Mouse (Mus musculus): Measurements from ENCODE around the gene Zfp277.

Zfp277 gene

DNA sequence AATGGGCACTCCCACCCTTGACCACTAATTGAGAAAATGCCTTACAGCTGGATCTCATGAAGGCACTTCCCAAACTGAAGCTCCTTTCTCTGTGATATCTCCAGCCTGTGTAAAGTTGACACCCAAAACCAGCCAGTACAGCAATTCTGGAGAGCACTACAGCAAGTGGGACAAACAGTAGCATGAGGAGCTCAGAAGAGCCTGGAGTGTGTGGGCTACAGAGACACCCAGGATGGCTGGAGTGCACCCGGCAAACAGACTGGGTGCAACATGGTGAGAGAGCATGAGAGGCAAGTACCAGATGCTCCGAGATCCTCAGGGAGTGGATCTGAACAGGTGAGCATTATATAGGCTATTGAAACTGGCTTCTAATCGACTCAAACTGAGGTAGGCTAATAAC is 93.8 kb downstream of the Zfp277 start:
- no peak for DNase-seq (ENCODE audit: low read depth)

DNA sequence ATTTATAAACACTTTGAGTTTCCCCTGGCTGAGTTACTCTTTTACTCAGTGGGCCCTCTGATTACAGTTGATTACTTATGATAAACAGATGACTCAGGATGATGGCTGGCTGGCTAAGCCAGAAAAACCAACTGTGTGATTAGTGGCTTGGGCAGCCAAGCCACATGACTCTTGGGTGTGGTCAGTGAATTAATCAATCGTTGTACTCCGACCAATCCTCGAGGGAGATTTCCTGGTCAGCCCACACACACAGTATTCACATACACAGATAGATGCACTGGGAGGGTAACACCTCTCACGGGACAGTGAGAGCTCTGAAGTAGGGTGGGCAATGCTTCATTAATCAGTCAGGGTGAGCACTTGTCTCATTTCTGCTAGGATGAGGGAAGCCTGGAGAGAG is 97.5 kb downstream of the Zfp277 start:
- DNase-seq (ENCODE audit: low read depth), result no peak

DNA sequence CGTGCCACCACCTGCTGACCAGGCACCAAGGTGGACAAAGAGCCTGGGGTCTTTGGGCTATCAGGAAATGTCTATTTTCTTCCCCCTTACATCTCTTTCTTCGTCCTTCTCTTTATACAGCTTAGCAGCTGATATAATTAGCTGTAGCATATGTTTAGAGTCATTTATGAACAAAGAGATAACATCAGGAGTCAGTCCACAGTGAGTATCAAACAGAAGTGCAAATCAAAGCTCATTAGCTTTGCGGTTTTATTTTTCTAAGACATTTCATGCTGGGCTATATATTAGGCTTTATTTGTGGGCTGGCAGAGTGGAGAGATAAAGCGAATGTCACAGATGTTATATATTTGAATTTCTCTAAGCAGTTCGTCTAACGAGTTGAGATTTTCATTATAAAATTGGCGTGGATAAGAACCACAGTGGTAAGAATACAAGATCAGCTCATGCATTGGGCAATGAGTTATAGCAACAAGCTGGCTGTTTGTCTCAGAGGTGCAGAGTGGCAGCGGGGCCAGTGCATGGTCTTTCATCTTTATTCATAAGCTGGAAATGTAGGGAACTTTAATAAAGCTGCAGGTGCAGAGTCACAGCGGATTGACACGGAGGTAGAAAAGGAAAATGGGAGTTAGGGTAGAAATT is 98.5 kb downstream of the Zfp277 start:
- no peak for DNase-seq (ENCODE audit: low read depth)

DNA sequence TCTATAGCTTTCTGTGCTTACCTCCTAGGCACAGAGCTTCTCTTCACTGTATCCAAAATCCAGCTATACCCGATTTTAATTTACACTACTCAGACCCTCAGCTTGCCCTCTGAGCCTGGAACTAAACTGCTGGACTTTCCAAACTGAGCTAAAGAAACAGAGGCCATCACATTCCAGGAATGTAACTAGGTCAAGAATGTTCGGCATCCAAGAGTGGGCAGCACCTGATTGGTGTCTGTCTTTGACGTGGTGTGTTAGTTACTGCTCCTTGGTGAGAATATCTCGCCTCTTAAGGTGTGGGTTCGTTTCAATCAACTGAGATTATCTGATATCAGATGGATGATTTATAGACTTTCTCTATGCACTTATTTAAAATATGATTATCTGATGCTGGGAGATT is 104.3 kb downstream of the Zfp277 start:
- no peak for DNase-seq (ENCODE audit: low read depth)

DNA sequence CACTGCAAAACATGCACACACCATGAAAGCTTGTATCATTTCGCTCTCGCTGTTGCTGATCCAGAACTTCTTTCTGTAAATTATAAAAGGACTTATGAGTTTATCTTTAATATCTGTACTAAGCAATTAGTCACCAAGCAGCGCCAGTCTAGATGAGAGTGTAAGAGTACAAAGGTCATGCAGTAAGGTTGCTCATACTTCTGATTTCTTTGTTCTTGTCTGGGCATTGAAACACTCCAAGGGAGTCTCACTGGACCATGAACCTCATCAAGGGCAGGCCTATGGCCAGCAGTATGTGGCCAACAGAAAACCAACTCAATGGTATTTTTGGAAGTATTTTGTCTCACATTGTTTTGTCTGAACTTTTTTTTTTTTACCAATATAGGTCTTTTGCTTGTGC is 110.4 kb downstream of the Zfp277 start:
- no peak for DNase-seq (ENCODE audit: low read depth)

DNA sequence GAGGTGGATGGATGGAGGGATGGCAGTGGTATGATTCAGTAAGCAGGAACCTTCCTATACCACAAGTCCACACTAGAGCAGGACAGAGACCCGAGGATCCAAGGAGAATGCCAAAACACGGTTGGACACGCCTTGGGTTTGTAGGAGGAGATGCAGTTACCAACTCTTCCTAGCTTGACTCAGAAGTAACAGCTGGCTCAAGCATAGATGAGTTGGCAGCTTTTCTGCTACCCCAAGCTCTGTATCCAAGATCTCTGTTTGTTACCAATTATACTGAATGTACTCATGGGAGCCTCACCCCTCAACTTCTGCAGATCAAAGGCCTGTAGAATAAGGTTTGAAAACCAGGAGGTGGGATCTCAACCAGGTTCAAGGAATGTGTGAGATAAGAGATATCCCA is 114.2 kb downstream of the Zfp277 start:
- DNase-seq (ENCODE audit: low read depth), result no peak

DNA sequence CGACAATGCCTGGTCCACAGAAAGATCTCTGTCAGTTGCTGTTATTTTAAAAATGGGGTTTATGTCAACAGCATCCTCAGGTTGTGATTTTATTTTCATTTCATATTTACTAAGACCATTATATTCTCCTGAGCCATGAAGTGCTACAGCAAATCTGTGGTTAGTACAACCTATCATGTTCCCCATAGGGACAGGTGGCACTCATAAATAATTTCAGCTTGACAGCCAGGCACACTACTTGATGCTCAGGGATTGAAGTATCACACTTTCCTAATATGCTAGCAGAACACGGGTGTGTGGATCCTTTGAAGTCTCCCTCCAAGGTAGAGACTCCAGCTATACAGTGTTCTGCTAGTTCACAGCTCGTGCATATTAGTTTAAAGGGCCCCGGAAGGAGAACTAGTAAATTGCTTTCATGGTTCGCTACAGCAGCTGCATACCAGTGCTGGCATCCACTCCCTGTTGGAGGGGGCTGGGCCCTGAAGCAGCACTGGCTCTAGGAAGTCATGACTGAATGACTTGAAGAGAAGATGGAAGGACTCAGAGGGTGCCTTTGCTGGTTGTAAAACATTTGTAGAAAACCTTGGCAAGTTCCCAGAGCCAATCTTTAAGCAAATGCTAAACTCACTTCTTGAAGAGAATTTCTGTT is 118.6 kb downstream of the Zfp277 start:
- DNase-seq (ENCODE audit: low read depth), result no peak

DNA sequence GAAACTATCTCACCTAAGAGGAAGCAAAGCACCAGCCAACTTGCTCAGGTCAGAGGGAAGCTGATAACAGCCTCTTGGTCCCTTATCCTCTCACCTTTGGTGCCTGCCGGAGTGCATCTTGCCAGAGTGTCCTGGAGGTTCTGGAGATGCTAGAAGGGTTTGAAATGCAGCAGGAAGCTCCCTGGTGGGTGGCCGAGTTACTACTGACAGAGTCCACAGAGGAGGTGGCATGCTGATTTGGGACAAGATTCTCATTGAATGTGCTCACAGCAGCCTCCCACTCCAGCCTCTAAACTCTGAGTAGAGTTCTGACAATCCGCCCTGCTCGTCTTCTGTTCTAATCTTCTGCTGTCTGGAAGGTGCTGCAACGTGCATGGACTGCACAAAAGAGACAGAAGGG is 120.1 kb downstream of the Zfp277 start:
- DNase-seq (ENCODE audit: low read depth), result no peak

DNA sequence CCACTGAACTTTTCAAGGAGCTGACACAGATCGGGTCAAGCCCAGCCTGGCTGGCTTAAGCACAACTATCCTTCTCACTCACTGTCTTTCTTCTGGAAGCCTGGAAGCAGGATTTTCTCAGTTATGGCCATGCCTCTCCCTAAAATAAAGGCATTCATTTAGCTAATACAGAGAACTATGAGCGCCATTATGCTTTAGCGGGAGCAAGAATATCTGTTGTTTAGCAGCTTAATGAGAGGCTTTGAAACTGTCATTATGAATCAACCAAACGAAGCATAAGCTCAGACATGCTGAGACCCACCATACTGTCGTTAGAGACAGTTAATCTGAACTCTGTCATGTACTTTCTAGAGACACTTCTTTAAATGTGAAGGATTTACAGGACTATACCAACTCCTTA is 120.9 kb downstream of the Zfp277 start:
- DNase-seq (ENCODE audit: low read depth), result no peak

DNA sequence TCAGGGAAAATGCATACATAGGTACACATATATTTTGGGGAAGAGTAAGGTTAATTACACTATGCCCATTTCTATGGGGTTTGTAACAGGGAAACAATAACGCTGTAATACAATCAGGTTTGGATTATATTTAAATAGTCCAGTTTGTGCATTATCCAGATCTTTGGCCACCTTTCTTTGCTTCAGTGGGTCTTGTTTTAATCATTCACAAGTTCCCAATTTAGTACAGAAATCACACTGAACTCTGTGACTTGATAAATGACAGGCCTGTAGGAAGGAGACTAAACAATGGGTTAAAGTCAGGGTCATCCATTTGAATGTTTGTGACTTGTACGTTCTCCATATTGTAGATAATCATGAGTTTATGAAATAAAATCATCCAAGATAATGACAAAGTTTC is 130.6 kb downstream of the Zfp277 start:
- DNase-seq (ENCODE audit: low read depth), result no peak

DNA sequence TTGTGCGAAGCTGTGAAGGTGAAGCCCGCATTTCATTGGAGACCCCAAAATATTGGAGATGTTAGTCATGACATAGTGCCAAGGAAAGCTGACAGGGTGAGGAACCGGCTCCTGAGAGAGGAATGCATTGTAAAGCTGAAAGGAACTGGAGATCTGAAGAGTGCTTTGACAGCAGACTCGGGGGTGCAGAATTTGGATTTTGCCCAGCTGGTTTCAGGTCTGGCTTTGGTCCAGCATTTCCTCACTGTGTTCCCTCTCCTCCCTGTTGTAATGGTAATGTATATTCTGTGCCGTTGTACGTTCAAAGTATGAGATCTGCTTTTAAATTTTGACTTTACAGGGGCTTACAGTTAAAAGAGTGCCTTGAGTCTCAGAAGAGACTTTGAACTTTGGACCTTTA is 141.7 kb downstream of the Zfp277 start:
- no peak for DNase-seq (ENCODE audit: low read depth)

DNA sequence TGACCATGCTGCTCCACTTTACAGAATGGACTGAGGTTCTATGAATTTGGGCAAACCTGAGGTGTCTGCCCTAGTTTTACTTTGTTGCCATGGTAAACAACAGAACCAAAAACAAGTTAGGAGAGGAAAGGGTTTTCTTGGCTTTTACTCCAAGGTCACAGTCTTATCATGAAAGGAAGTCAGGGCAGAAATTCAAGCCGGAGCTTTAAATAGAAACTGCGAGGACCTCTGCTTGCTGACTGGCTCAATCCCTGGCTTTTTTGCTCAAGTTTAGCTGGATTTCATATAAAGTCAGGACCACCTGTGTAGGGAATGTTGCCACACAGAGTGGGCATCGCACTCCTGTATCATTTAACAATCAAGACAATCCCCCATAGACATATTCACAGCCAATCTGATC is 147.1 kb downstream of the Zfp277 start:
- DNase-seq (ENCODE audit: low read depth), result no peak

DNA sequence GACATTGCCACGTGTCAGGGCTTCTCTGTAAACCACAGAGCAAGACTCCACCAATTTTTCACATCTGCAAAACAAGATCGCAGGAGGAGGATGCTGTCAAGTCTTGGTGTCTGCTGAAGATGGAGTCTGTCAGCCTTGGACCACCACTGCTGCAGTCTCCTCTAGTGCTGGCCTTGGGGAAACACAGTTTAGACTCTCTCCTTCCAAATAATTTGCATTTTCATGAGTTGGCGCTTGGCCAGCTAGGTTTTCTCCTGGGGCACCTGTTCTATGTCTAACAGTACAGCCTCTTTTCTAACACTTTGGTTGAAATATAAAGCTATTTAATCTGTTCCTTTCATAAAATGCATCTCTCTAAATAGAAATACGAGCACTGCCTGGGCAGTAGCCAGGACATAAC is 159.2 kb downstream of the Zfp277 start:
- no peak for DNase-seq (ENCODE audit: low read depth)

DNA sequence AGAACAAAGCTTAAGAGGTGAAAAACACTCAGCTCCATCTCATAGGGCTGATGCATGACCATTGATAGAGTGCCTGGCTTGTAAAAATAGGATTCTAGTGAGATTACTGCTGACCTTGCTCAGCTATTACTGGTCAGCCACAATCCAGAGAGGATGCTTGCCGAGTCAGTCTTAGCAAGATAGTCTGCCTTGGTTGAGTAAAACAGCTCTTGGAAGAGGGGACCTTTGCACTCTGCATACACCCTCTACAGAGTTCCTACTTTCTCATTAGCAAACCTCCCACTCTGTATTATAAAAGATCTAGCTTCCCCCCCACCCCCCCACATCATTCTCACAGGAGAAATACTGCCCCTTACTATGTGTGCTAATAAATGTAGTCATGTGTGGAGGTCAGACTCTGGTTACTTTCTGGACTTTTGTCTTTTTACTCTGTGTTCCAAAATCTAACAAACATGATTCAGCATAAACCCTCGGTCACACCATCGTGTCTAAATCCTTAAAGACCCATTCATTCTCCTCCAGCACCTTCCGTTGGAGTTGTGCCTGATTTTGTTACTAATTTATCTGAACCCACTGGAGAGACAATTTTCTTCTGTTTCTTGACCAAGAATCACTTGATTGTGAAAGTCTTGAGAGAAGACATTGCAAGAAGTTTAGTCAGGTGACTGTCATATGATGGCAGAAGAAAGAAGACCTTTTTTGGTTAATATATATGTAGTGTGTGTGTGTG is 164.9 kb downstream of the Zfp277 start:
- no peak for DNase-seq (ENCODE audit: low read depth)

DNA sequence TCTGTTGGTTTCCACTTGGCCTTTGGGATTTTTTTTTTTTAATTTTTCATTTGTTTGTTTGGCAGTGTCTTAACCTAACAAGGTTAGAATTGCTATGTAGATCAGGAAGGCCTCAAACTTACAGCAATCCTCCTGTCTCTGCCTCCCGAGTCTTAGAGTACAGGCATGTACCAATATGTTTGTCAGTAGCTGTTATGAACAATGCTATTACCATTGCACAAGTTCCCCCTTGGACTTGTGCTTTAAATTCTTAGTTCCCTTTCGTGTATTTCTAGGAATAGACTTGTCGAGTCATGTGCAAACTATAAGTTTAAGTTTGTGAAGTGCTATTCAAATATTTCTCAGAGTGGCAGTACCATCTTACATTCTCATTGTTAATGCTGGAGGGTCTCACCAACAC is 168.1 kb downstream of the Zfp277 start:
- no peak for DNase-seq (ENCODE audit: low read depth)

DNA sequence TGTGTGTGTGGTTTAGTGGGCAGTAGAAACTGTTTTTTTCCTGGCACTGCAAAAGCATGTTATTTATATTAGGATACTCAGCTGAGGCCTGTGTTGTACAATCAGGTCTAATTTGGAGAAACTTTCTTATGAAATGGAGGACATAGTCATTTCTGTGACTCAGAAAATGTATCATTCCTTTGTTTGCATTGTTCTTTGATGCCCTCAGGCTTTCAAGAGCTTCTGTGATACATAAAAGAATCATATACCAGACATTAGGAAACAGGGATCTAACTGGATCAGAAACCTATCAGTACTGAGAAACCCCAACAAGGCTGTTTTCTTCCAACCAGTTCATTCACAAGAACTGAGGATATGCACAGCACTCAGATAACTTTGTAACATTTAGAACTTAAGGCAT is 170.8 kb downstream of the Zfp277 start:
- DNase-seq (ENCODE audit: low read depth), result no peak

DNA sequence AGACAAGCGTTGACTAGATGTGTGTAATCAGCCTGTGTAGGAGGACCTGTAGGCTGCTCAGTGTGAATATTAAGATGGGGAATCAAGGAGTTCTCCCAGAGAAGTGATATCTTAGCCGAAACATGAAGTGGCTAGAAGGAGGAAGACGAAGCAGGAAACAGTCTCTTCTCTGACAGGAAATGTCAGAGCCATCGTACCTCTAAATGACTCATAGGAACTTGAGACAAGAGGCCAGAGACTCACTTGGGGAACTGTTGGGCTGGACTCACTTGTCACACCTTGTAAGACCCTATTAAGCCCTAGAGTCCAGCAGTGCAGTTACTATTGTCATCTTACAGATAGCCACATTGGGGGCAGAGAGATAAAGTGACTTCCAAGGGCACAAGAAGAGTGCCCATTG is 172.4 kb downstream of the Zfp277 start:
- no peak for DNase-seq (ENCODE audit: low read depth)

DNA sequence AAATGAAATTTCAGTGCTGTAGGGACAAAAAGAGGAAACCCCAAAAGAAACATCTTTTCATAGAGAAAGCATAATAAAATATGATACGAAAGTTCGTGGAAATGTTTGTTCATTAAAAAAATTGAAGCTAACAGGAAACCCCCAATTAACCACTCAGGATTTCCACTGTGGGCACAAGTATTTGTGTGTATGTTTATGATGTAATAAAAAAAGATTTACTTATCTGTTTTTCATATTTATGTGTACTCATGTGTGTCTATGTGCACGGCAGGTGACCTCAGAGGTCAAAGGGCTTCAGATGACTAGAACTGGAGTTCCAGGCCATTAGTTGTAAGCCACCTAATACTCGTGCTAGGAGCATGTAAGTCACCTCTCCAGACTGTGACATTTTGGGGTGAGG is 173.0 kb downstream of the Zfp277 start:
- DNase-seq (ENCODE audit: low read depth), result no peak

DNA sequence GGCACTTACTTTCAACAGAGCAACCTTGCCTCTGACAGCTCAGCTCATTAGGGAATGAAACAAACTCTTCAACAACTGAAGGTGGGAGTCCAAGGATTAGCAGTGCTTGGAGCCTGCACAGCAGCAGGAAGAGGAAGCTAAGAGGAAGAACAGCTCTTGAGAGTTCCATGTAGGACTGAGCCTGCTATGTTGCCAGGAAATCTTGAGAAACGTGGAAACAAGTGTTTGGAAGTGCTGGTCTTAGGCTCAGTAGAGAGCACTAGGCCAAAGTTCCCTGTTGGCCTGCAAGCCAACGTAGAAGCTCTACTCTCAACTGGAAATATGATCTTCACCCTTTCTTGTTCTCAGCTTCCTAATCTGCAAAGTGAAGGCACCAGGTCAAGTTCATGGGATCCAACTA is 177.4 kb downstream of the Zfp277 start:
- no peak for DNase-seq (ENCODE audit: low read depth)

Data from c-Kit-positive CD71-positive TER-119-negative erythroid progenitor cells, embryonic 14.5 days (primary cell).